In genomic region chr13:83099908-83100307, GRCm38 (mm10) we compare ENCODE assay signal across 25 mouse cellular contexts.
DNase-seq lines count a peak whose midpoint lies in the region; ATAC-seq and TF ChIP-seq lines count a peak whose summit lies in the region.
"Had no signal": no experiment of that assay in that cellular context is flagged by ENCODE, and none has a peak within 500 bp of the region (broad histone marks: within the 10 kb centered on the region; RNA-seq: fewer than 3 reads in every experiment).

No protein-coding gene starts in this region.

- TF ChIP-seq RAD21 in CH12.LX (IDR thresholded peaks at IDR 0.05; ENCODE audit: low read depth, low read length): no peak

- H3K79me2 ChIP-seq in CH12.LX (replicated peaks; ENCODE audit: control insufficient read depth, extremely low read depth, insufficient read depth, poor library complexity, severe bottlenecking): no peaks in the 10 kb centered on the region

- dilution Hi-C loops in CH12.LX (cut with MboI; ENCODE audit: extremely low pct_ligation_motif_present, extremely low pct_unique_long_range_greater_than_20kb, low sequenced_read_pairs): no loop called here

- in situ Hi-C loops in CH12.LX (cut with MboI; ENCODE audit: low pct_ligation_motif_present, low pct_unique_long_range_greater_than_20kb, low sequenced_read_pairs): no loop called here

- no peak overlapping the region for H3K27ac ChIP-seq in forebrain, postnatal 0 days (ENCODE audit: low read depth, low read length)
- no peak overlapping the region for H3K27ac ChIP-seq in forebrain, embryonic 12.5 days
- H3K27ac ChIP-seq in left cerebral cortex, adult 2 months: peak overlapping the region; percentile 57
- H3K27ac ChIP-seq in CH12.LX (ENCODE audit: insufficient read depth, low read depth): no peak overlapping the region
- H3K27ac ChIP-seq: embryonic facial prominence, embryonic 13.5 days; embryonic facial prominence, embryonic 15.5 days; forebrain, embryonic 10.5 days; forebrain, embryonic 13.5 days; forebrain, embryonic 15.5 days had no signal

- TF ChIP-seq POLR2A in CH12.LX (IDR thresholded peaks at IDR 0.05; ENCODE audit: low read depth, low read length): no peak

- H3K9me3 ChIP-seq in forebrain, postnatal 0 days (ENCODE audit: low read length): no peaks in the 10 kb centered on the region
- H3K9me3 ChIP-seq in forebrain, embryonic 12.5 days: no peaks in the 10 kb centered on the region
- peaks cover 1% of the 10 kb centered on the region for H3K9me3 ChIP-seq in CH12.LX (replicated peaks; ENCODE audit: low read length)
- H3K9me3 ChIP-seq: embryonic facial prominence, embryonic 13.5 days; embryonic facial prominence, embryonic 15.5 days; forebrain, embryonic 10.5 days; forebrain, embryonic 13.5 days; forebrain, embryonic 15.5 days had no signal

- TF ChIP-seq CTCF in forebrain, postnatal 0 days (IDR thresholded peaks at IDR 0.05; ENCODE audit: low read depth): no peak
- no peak for TF ChIP-seq CTCF in left cerebral cortex, adult 2 months (IDR thresholded peaks at IDR 0.05)
- TF ChIP-seq CTCF in CH12.LX (conservative IDR thresholded peaks at IDR 0.05 in 1 of 2, IDR thresholded peaks at IDR 0.05 in 1 of 2; ENCODE audit: low read depth in 2 of 2, low read length in 2 of 2): no peak

- no peak for DNase-seq in forebrain, postnatal 0 days
- DNase-seq in left cerebral cortex, adult 2 months (ENCODE audit: extremely low spot score in 1 of 2, low spot score in 2 of 2): no peak
- DNase-seq in left cerebral cortex, postnatal 36 days (ENCODE audit: low spot score in 2 of 2): no peak
- DNase-seq in CH12.LX (ENCODE audit: extremely low read depth): no peak
- peak; percentile 53 for DNase-seq in telencephalon, adult 2 months (ENCODE audit: low read depth, low spot score)
- no peak for DNase-seq in gastrocnemius, postnatal 14 days
- DNase-seq: adrenal gland, adult 2 months; adrenal gland, postnatal 10 days; adrenal gland, postnatal 25 days; B cell, adult 2 months; cerebellum, adult 11 months; cerebellum, adult 18-20 months; cerebellum, adult 8-10 months; cerebellum, adult 9-11 months; cerebellum, postnatal 14 days; cerebellum, postnatal 36 days; embryo, embryonic 11 days had no signal

- no peak overlapping the region for H3K4me3 ChIP-seq in forebrain, postnatal 0 days (ENCODE audit: low read depth, low read length)
- no peak overlapping the region for H3K4me3 ChIP-seq in forebrain, embryonic 12.5 days (replicated peaks)
- no peak overlapping the region for H3K4me3 ChIP-seq in left cerebral cortex, adult 2 months
- H3K4me3 ChIP-seq in CH12.LX (replicated peaks in 1 of 3; ENCODE audit: low read depth in 2 of 3, low read length in 2 of 3, poor library complexity in 1 of 3): no peak overlapping the region
- H3K4me3 ChIP-seq: embryonic facial prominence, embryonic 13.5 days; embryonic facial prominence, embryonic 15.5 days; erythroblast, embryonic 14.5 days; forebrain, embryonic 10.5 days; forebrain, embryonic 13.5 days; forebrain, embryonic 15.5 days had no signal

- peak; percentile 47; the same call in 1 of the 2 replicates for ATAC-seq in forebrain, postnatal 0 days
- no peak for ATAC-seq in forebrain, embryonic 12.5 days (ENCODE audit: low FRiP score)
- ATAC-seq: CD4-positive, CD25-positive, alpha-beta regulatory T cell, adult 4 months; forebrain, embryonic 13.5 days; forebrain, embryonic 15.5 days had no signal

- no peaks in the 10 kb centered on the region for H3K27me3 ChIP-seq in forebrain, postnatal 0 days (ENCODE audit: insufficient read depth, low read length)
- H3K27me3 ChIP-seq in forebrain, embryonic 12.5 days: no peaks in the 10 kb centered on the region
- no peaks in the 10 kb centered on the region for H3K27me3 ChIP-seq in CH12.LX (replicated peaks)
- H3K27me3 ChIP-seq: embryonic facial prominence, embryonic 13.5 days; embryonic facial prominence, embryonic 15.5 days; forebrain, embryonic 13.5 days; forebrain, embryonic 15.5 days had no signal

- peak; percentile 17; the same call in 1 of the 2 replicates for TF ChIP-seq EP300 in CH12.LX (IDR thresholded peaks at IDR 0.05; ENCODE audit: low read length)

- H3K4me2 ChIP-seq in forebrain, postnatal 0 days (ENCODE audit: low read depth): no peak overlapping the region
- no peak overlapping the region for H3K4me2 ChIP-seq in forebrain, embryonic 12.5 days
- peak overlapping the region; percentile 66 for H3K4me2 ChIP-seq in CH12.LX (ENCODE audit: insufficient read depth, low read depth, poor library complexity, severe bottlenecking)
- H3K4me2 ChIP-seq: embryonic facial prominence, embryonic 13.5 days; embryonic facial prominence, embryonic 15.5 days; forebrain, embryonic 13.5 days; forebrain, embryonic 15.5 days had no signal

- intact Hi-C loops in left cerebral cortex, adult 2 months (cut with DNase I): loop anchor here (10.0 kb wide), 1 partner anchor 1315 kb away; the partner anchor contains the start of gene Cetn3
- intact Hi-C loops in left cerebral cortex, postnatal 36 days (cut with DNase I): no loop called here
- intact Hi-C loops in gastrocnemius, postnatal 14 days (cut with DNase I; ENCODE audit: low total_unique reads): no loop called here

- no peaks in the 10 kb centered on the region for H3K36me3 ChIP-seq in forebrain, postnatal 0 days (ENCODE audit: insufficient read depth)
- no peaks in the 10 kb centered on the region for H3K36me3 ChIP-seq in forebrain, embryonic 12.5 days (replicated peaks)
- H3K36me3 ChIP-seq in CH12.LX (replicated peaks in 1 of 2; ENCODE audit: control insufficient read depth in 1 of 2, insufficient read depth in 1 of 2, low read length in 1 of 2): no peaks in the 10 kb centered on the region
- H3K36me3 ChIP-seq: embryonic facial prominence, embryonic 13.5 days; embryonic facial prominence, embryonic 15.5 days; forebrain, embryonic 10.5 days; forebrain, embryonic 15.5 days had no signal

- 58% methylated on average over 1 of the region's 1 CpGs for WGBS in forebrain, postnatal 0 days
- 60% methylated on average over 1 of the region's 1 CpGs for WGBS in forebrain, embryonic 12.5 days

- H3K9ac ChIP-seq in forebrain, postnatal 0 days: no peak overlapping the region
- H3K9ac ChIP-seq in forebrain, embryonic 12.5 days: no peak overlapping the region
- H3K9ac ChIP-seq in CH12.LX (ENCODE audit: insufficient read depth, low read depth): no peak overlapping the region
- H3K9ac ChIP-seq: embryonic facial prominence, embryonic 13.5 days; embryonic facial prominence, embryonic 15.5 days; forebrain, embryonic 13.5 days; forebrain, embryonic 15.5 days had no signal

- no peaks in the 10 kb centered on the region for H3K4me1 ChIP-seq in forebrain, postnatal 0 days (ENCODE audit: insufficient read depth)
- no peaks in the 10 kb centered on the region for H3K4me1 ChIP-seq in forebrain, embryonic 12.5 days
- peaks cover 5 to 14% of the 10 kb centered on the region in 2 experiments for H3K4me1 ChIP-seq in CH12.LX (ENCODE audit: control insufficient read depth in 1 of 2, insufficient read depth in 2 of 2)
- H3K4me1 ChIP-seq: embryonic facial prominence, embryonic 13.5 days; embryonic facial prominence, embryonic 15.5 days; forebrain, embryonic 10.5 days; forebrain, embryonic 13.5 days; forebrain, embryonic 15.5 days had no signal

TF ChIP-seq in CH12.LX, 34 proteins besides CTCF, POLR2A, EP300 and RAD21:
- TF ChIP-seq MXI1 (IDR thresholded peaks at IDR 0.05; ENCODE audit: low read depth, low read length) (no peak), MEF2A (IDR thresholded peaks at IDR 0.05; ENCODE audit: borderline replicate concordance, low read depth, low read length) (peak; percentile 58; the same call in 1 of the 2 replicates)
